ENCODE assay signal across 25 mouse cellular contexts in genomic region chr6:143027896-143028295, GRCm38 (mm10).
"Had no signal": no experiment of that assay in that cellular context is flagged by ENCODE, and none has a peak within 500 bp of the region (broad histone marks: within the 10 kb centered on the region; RNA-seq: fewer than 3 reads in every experiment).

No protein-coding gene starts in this region.

- DNase-seq: kidney, adult 8-10 months; kidney, postnatal 25 days; layer of hippocampus, adult 9-11 months; liver; lung, adult 18-20 months; lung, postnatal 10 days; lung, postnatal 36 days; retina, postnatal 1 day; right cerebral cortex, postnatal 25 days; spleen, adult 18-20 months; thymus, adult 18-20 months; thymus, postnatal 36 days had no signal

- H3K27ac ChIP-seq: layer of hippocampus, adult 2 months; limb, embryonic 10.5 days; limb, embryonic 13.5 days; liver, embryonic 12.5 days; liver, embryonic 15.5 days; lung, embryonic 15.5 days; midbrain, embryonic 10.5 days; midbrain, embryonic 15.5 days; neural tube, embryonic 12.5 days; neural tube, embryonic 15.5 days; stomach, embryonic 15.5 days had no signal

- H3K27me3 ChIP-seq: kidney, embryonic 15.5 days; limb, embryonic 13.5 days; liver, embryonic 12.5 days; liver, embryonic 15.5 days; lung, embryonic 15.5 days; megakaryocyte, embryonic 14.5 days; midbrain, embryonic 15.5 days; neural tube, embryonic 12.5 days; neural tube, embryonic 15.5 days; stomach, embryonic 15.5 days had no signal

- H3K4me3 ChIP-seq: kidney, embryonic 15.5 days; layer of hippocampus, adult 2 months; limb, embryonic 10.5 days; limb, embryonic 13.5 days; liver, embryonic 12.5 days; liver, embryonic 15.5 days; lung, embryonic 15.5 days; megakaryocyte, embryonic 14.5 days; midbrain, embryonic 10.5 days; midbrain, embryonic 15.5 days; neural tube, embryonic 12.5 days; neural tube, embryonic 15.5 days; stomach, embryonic 15.5 days had no signal

- H3K9me3 ChIP-seq: kidney, embryonic 15.5 days; limb, embryonic 10.5 days; limb, embryonic 13.5 days; liver, embryonic 12.5 days; liver, embryonic 15.5 days; lung, embryonic 15.5 days; megakaryocyte, embryonic 14.5 days; midbrain, embryonic 10.5 days; midbrain, embryonic 15.5 days; neural tube, embryonic 12.5 days; neural tube, embryonic 15.5 days; stomach, embryonic 15.5 days had no signal

- H3K9ac ChIP-seq: kidney, embryonic 15.5 days; limb, embryonic 13.5 days; liver, embryonic 12.5 days; liver, embryonic 15.5 days; lung, embryonic 15.5 days; midbrain, embryonic 15.5 days; neural tube, embryonic 12.5 days; neural tube, embryonic 15.5 days; stomach, embryonic 15.5 days had no signal

- ATAC-seq: liver, embryonic 12.5 days; midbrain, embryonic 15.5 days had no signal

- H3K4me2 ChIP-seq: kidney, embryonic 15.5 days; limb, embryonic 13.5 days; liver, embryonic 12.5 days; liver, embryonic 15.5 days; lung, embryonic 15.5 days; midbrain, embryonic 15.5 days; neural tube, embryonic 12.5 days; neural tube, embryonic 15.5 days; stomach, embryonic 15.5 days had no signal

- H3K4me1 ChIP-seq: limb, embryonic 10.5 days; limb, embryonic 13.5 days; liver, embryonic 12.5 days; liver, embryonic 15.5 days; lung, embryonic 15.5 days; megakaryocyte, embryonic 14.5 days; midbrain, embryonic 10.5 days; midbrain, embryonic 15.5 days; neural tube, embryonic 12.5 days; stomach, embryonic 15.5 days had no signal
